Mouse (Mus musculus) retina, postnatal 7 days (tissue): ENCODE data around the gene Gpatch1.
"Not testable (repeated sequence)": the region's sequence is repeated elsewhere in the genome, so short reads cannot be mapped to it uniquely, and the experiment has no call there.

Experiments used
- DNase-seq: peaks from one replicate; pipeline ENCODE4 v3.0.0-alpha.2; 2012; ENCODE audit warnings: low read depth, low spot score

Gpatch1 gene

DNA sequence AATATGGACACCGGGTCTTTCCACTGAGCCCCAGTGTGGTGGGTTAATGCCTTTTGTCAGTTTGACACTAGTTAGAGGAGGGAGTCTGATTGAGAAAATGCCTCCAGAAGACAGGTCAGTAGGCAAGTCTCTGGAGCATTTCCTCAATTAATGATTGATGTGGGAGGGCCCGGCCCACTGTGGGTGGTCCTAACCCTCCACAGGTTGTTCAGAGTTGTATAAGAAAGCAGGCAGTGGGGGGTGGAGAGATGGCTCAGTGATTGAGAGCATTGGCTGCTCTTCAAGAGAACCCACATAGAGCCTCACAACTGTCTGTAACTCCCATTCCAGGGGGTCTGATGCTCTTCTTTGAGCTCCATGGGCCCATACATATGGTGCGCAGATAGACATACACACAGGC is 13.3 kb upstream of the Gpatch1 start:
- no peak for DNase-seq

- DNase-seq: no peak
Measured at GRCm38 (mm10) chr7:35322732-35323420, 4.6 kb upstream of the Gpatch1 start.

GRCm38 (mm10) chr7:35322161-35322560 is 3.9 kb upstream of the Gpatch1 start:
- no peak for DNase-seq

DNA sequence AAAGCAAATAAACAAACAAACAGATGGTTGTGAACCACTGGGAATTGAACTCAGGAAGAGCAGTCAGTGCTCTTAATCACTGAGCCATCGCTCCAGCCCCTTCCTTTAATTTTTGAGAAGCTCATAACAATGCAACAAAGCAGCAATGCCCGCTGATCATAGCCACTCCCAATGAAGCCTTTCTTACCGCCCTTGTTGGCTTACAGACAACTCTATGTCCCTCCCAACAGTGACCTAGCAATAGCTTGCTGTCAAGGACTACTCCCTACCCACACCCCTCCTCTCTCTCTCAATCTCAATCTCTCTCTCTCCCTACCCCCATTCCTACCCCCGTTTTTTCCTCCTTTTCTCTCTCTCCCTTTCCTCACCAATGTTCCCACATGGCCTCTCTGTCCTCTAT is 1.5 kb upstream of the Gpatch1 start:
- DNase-seq: no peak

DNA sequence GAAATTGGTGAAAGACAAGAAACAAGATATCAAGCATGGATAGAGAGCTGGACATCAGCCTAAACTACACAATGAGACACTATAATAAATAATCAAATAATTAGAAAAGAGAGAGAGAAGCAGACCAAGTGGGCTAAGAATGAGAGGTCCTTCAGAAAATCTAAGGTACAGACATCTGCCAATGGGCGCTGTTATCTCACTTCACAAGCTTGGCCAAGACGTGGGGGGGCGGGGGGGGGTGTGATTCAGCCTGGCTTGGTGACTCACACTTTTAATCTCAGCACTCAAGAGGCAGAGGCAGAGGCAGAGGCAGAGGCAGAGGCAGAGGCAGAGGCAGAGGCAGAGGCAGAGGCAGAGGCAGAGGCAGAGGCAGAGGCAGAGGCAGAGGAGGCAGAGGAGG is 981 bp upstream of the Gpatch1 start:
- DNase-seq: not testable (repeated sequence)

DNA sequence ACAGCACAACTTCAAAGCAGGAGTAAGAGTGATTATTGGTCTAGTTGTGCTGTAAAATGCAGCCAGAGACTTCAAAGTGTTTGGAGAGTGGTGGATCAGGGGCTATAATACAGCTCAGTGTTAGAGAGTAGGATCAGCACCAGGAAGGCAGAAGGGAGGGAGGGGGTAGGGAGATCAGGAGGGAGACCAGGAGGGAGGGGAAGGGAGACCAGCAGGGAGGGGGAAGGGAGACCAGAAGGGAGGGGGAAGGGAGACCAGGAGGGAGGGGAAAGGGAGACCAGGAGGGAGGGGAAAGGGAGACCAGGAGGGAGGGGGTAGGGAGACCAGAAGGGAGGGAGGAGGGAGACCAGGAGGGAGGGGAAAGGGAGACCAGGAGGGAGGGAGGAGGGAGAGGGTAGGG is 4.1 kb downstream of the Gpatch1 start:
- peak; percentile 59 for DNase-seq

GRCm38 (mm10) chr7:35311214-35311613 is 7.0 kb downstream of the Gpatch1 start:
- DNase-seq: no peak

DNA sequence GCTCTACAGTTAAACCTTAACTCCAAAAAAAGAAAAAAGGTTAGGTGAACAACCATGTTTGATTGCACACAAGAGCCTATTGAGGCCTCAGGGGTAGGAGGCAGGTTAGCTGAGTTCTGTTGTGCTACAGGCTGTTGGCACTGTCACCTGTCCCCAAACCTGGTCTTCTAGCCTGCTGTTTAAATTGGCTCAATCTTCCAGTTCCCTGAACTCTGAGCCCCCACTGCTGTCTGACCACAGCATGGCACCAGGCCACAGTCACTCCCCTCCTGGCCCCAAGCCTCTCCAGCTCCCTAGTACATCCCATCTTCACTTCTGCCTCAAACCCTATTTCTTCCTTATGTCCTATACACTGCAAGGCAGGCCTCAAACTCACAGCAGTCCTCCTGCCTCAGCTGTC is 17.4 kb downstream of the Gpatch1 start:
- no peak for DNase-seq

DNA sequence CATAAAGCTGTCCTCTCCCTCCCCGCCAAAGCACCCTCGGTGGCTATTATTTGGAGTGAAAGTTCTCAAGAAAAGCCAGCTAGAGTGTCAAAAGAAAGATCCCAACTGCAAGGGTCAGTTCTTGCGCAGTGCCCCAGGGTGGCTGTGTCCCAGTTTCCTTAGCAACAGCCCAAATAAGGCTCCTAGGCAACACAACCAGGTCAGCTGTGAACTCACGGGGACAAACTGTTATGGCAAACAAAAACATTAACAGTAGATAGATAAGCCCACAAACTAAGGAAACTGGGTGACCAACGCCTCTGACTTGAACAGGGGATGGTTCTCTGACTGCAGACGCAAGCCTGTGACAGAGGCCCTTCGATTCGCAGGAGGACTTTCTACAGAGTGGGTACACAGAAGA is 18.6 kb downstream of the Gpatch1 start:
- DNase-seq: peak; percentile 20

DNA sequence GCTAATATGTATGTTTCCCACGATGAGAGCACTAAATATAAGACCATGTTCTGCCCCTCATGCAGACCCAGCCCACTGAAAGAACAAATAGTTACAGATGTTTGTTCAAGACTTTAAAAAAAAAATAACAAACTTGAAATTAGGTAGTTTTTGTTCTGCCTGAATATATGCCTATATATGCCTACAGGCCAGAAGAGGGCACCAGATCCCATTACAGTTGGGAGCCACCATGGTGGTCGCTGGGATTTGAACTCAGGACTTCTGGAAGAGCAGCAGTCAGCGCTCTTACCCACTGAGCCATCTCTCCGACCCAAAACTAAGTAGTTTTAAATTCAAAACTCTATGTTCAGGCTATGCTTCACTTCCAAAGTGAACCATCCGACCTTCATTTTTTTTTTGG is 20.4 kb downstream of the Gpatch1 start:
- DNase-seq: no peak

DNA sequence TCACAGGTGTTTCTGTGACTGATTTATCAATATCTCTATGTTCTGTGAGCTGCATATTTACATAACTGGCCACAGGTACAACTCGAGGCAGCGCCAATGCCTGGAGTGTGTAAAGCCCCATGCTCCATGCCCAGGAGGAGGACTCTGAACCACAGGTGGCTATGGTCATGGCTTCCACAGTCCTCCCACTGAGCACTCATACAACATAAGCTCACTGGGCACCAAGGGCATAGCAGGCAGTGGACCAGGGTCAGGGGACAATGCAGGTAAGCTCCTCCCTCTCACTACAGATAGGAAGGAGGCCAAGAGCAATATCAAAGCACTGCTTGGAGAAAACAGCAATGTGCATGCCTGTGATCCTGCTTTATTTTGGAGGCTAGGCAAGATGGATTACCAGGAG is 22.6 kb downstream of the Gpatch1 start:
- DNase-seq: no peak

GRCm38 (mm10) chr7:35293464-35293863 is 24.8 kb downstream of the Gpatch1 start:
- DNase-seq: no peak

- DNase-seq: no peak
Measured at GRCm38 (mm10) chr7:35278933-35279332, 39.3 kb downstream of the Gpatch1 start.

GRCm38 (mm10) chr7:35277433-35277832 is 40.8 kb downstream of the Gpatch1 start:
- DNase-seq: no peak

DNA sequence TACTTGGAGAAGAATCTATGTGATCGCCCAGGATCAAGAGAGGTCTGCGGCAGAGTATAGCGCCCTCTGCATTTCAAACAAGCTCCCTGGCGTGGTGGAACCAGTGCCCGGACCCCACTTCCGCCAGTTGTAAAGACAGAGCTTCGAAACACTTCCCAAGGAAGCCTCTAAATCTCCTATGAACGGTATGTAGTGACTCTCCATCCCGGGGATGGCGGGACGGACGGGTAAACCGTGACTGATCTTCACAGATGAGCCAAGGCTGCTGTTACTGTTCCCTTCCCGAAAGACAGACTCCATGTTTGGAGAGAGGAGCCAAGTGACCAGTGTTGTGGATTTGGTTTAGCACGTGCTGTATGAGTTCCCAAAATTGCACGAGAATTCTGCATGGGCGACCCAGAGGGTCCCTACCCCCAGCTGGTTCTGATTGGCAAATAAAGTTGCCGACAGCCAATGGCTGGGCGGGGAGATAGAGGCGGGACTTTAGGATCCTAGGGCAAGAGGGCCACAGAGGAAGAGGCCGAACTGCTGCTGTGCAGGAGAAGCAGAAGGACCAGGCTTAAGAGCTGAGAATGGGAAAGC is 48.7 kb downstream of the Gpatch1 start:
- peak; percentile 11 for DNase-seq

DNA sequence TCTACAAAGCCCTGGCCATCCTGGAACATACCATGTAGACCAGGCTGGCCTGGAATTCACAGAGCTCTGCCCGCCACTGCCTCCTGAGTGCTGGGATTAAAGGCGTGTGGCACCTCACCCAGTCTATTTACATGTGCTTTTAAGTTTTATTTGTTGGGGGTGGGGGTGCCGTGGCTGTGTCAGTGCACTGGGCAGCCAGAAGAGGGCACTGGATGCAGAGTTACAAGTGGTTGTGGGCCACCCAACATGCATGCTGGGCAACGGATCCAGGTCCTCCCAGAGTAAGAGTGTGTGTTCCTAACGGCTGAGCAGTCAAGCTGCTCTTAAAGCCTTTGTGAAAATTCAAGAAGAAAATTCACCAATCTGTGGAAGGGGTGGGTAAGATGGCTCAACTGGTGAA is 50.4 kb downstream of the Gpatch1 start:
- no peak for DNase-seq

DNA sequence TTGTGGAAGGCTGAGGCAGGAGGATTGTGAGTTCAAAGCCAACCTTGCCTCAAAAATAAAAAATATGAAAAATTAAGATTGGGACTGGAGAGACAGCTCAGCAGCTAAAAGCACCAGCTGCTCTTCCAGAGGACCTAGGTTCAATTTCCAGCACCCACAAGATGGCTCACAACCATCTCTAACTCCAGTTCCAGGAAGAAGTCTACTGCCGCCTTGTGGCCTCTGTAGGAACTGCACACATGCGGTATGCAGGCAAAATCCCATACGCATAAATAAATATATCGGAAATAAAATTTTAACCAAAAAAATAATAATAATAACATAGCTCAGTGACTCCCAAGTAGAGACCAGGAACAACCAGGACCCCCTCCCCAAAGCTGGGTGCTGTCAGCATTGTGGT is 51.6 kb downstream of the Gpatch1 start:
- no peak for DNase-seq

- DNase-seq: peak; percentile 57
Measured at GRCm38 (mm10) chr7:35264746-35265145, 53.5 kb downstream of the Gpatch1 start.

- no peak for DNase-seq
Measured at GRCm38 (mm10) chr7:35263595-35264489, 54.4 kb downstream of the Gpatch1 start.

DNA sequence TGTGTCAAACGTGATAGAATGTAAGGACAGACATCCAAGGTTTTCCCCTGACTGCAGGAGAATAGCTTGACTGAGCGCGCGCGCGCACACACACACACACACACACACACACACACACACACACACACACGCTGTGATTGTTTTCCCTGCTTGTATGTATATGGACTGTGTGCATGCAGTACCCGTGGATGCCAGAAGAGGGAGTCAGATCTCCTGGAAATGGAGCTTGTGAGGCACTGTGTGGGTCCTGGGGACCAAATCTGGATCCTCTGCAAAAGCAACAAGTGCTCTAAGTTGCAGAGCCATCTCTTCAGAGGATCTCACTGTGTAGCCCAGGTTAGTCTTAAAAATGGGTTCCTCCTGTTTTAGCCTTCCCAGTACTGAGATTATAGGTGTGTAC is 58.9 kb downstream of the Gpatch1 start:
- DNase-seq: no peak

DNA sequence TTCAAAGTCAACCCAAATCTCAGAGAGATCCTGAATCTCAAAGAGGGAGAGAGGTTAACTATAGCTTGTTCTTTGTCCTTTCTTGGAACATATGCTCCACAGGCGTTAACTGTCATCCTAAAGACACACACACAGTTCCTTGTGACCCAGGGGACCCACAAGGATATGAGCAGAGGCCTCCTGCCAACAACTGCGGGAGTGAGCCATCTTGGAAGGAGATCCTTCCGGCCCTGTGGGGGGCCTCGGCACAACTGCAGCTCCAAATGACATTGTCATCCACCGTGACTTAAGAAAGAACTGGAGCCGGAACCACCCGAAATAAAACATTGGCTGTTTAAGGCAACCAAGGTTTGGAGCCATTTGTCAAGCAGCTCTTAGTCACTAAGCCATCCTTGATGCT is 59.9 kb downstream of the Gpatch1 start:
- no peak for DNase-seq

DNA sequence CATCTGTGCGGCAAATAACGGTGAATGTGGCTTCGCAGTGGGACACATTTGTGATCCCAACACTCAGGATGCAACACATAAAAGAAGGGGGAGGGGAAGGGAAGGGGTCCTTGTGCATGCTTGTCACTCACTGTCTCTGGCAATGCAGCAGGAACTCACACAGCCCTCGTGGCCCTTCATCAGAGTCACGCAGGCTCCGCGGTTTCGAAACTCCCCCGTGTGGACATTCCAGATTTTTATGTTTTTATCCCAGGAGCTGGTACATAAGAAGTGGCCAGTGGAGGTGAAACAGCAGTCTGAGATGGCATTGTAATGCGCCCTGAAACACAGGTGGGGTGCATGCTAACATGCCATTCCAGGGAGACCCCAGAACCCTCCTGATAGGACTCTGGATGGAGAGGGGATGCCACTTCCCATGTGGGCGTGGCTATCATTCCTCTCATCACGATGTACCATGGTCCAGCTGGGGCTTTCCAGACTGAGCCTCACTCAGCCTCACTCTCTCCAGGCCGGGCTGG is 66.1 kb downstream of the Gpatch1 start:
- no peak for DNase-seq
